Mouse (Mus musculus): ENCODE results near the gene Fam189b.
"Not testable (repeated sequence)": the region's sequence is repeated elsewhere in the genome, so short reads cannot be mapped to it uniquely, and the experiment has no call there.

Gene Fam189b

GRCm38 (mm10) chr3:89183058-89183958 lies at the start of gene Fam189b:
TSS of gene Fam189b (plus strand) at chr3:89183143.
- in situ Hi-C loops (cut with MboI; ENCODE audit: low sequenced_read_pairs): no loop called here

GRCm38 (mm10) chr3:89133752-89134151 lies 49.2 kb upstream of the Fam189b start:
- in situ Hi-C loops (cut with MboI; ENCODE audit: low sequenced_read_pairs): no loop called here

- in situ Hi-C loops (cut with MboI; ENCODE audit: low sequenced_read_pairs): no loop called here
Measured at GRCm38 (mm10) chr3:89135958-89136357, 47.0 kb upstream of the Fam189b start, which contains the start of gene Pklr. TSS of gene Pklr (plus strand) at chr3:89136142.

DNA sequence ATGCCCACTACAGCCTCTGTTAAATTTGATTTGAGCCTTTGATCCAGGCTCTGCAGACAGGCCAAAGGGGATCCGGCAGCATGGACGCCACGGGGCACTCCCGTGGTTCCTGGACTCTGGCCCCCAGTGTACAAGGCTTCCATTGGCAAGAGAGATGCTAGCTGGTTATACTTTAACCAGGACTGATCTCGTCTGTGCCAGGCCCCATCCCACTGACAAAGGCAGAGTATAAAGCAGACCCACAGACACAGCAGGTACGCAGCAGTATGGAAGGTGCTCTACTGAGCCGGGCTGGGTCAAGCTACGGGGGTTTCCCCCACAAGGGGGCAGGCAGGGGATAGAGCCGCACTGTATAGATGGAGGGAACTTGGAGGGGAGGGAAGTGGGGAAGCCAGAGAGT lies 46.6 kb upstream of the Fam189b start:
- in situ Hi-C loops (cut with MboI; ENCODE audit: low sequenced_read_pairs): no loop called here

GRCm38 (mm10) chr3:89144821-89145220 lies 38.1 kb upstream of the Fam189b start:
- in situ Hi-C loops (cut with MboI; ENCODE audit: low sequenced_read_pairs): no loop called here

GRCm38 (mm10) chr3:89145566-89145965 lies 37.4 kb upstream of the Fam189b start:
- in situ Hi-C loops (cut with MboI; ENCODE audit: low sequenced_read_pairs): no loop called here

DNA sequence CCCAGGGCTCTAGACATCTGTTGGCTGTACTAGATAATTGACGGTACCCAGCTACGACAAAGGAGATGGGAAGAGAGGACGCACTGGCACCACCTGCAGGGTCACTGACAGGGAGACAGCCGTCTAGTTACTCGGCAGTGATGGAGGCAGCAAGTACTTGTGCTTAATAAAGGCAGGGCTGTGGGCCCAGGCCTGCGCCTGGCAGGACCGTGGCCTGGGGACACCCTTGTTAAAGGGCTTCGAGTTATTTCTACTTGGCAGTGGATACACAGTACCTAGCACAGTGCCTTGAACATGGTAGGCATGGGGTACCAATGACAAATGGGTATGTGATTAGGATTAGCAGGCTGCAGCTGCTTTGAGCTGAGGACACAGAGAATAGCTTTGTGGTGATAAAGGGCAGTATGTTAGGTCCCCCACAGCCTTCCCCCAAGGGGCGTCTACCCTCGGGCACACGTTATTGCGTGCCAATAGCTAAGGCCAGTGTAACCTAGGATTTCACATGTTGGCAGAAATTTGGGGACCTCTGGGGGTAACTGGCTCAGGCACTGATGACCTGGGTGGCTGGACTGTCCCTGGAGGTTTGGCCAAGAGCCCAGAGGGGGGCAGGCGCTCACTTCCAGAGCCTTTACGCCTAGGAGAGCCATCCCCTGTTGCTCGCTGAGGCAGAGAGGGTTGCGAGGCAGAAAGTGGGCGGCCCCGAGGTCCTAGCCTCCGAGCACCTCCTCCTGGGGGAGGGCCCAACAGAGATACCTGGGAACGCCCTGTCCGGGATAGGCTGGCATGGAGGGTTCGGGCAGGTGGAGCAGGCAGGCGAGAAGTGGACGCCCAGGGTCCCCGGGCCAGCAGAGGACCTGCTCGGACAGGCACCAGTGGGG lies 35.6 kb upstream of the Fam189b start:
- in situ Hi-C loops (cut with MboI; ENCODE audit: low sequenced_read_pairs): no loop called here

GRCm38 (mm10) chr3:89147979-89148311 lies 35.0 kb upstream of the Fam189b start:
- in situ Hi-C loops (cut with MboI; ENCODE audit: low sequenced_read_pairs): no loop called here

- in situ Hi-C loops (cut with MboI; ENCODE audit: low sequenced_read_pairs): no loop called here
Measured at GRCm38 (mm10) chr3:89148567-89148966, 34.4 kb upstream of the Fam189b start.

DNA sequence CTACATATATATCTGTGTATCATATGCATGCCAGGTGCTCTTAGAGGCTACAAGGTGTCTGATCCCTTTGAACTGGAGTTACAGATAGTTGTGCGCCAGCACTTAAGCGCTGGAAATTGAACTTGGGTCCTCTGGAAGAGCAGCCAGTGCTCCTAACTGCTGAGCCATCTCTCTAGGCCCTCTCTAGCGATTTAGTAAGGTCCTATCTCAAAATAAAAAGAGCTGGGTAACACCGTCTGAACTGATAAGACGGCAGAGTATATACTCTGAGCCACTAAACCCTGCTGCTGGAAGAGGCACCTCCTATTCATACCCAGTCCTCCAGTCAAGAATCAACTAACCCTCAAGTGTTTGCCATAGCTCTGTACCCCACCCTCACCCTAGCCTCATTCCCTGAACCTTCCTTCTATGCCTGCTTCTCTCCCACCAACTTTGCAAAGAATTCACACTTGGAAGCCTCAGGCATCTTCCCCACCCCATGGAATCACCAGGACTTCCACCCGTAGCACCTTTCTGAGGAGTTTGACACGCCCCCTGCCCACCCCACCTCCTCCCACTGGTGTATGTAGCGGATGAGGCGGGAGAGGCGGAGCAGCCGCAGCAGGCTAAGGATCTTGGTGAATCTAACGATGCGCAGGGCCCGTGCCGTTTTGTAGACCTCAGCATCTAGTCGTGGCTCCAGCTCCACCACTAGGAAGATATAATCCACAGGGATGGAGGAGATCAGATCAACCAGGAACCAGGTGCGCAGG lies 30.7 kb upstream of the Fam189b start:
- in situ Hi-C loops (cut with MboI; ENCODE audit: low sequenced_read_pairs): no loop called here

- in situ Hi-C loops (cut with MboI; ENCODE audit: low sequenced_read_pairs): no loop called here
Measured at GRCm38 (mm10) chr3:89156951-89157350, 26.0 kb upstream of the Fam189b start.

- in situ Hi-C loops (cut with MboI; ENCODE audit: low sequenced_read_pairs): no loop called here
Measured at GRCm38 (mm10) chr3:89158651-89159050, 24.3 kb upstream of the Fam189b start.

DNA sequence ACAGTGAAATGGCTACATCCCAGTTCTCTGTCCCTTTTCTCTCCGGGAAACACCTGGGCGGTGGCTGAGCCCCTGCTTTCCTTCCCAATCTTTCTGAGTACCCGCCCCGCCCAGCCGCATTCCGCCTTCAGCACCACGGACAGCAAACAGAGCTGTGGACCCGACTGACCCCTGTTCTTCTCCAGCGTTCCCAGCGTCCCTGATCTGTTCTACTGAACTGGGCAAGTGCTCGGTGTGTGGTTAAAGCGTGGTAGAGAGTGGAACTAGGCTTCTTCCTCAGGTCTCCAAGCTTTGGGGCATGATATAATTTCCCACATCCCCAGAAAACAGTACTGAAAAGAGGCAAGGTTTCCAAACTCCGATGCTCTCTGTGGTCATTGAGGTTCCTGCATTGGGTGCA lies 23.7 kb upstream of the Fam189b start:
- in situ Hi-C loops (cut with MboI; ENCODE audit: low sequenced_read_pairs): no loop called here

DNA sequence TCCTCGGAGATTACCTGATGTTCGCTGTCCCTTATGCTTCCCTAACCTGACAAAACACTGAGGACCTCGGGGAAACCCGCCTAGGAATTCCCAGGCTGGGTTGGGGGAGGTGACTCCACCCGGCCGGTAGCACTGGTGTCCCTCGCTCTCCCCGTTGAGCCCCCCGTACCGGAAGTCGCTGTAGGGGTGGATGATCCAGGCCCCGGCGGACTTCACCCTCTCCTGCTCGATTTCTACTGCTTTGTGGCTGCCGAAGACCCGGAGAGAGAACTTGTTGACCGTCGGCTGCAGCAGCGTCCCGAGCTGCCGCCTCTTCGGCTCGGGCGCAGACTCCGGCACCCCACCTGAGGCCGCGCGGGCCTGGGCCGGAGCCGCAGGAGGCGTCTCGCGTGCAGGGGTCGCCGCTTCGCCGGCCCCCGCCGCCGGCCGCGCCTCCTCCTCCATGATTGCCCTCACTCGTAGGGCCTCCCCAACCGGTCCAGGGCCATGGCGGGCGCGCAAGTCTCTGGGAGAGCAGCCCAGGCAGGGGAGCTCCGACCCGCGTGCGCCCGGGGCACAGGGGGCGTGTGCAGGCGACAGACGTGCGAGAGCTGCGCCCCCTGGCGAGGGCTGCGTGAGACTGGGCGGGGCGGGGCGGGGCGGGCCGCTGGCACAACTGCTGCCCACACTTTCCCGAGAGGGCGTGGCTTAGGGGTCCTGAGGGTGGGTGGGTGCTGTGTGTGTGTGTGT lies 23.2 kb upstream of the Fam189b start, which contains the start of gene Hcn3:
Gene Hcn3, minus strand, starts transcription at position 581 of the 729 bp plus-strand sequence.
- in situ Hi-C loops (cut with MboI; ENCODE audit: low sequenced_read_pairs): no loop called here

DNA sequence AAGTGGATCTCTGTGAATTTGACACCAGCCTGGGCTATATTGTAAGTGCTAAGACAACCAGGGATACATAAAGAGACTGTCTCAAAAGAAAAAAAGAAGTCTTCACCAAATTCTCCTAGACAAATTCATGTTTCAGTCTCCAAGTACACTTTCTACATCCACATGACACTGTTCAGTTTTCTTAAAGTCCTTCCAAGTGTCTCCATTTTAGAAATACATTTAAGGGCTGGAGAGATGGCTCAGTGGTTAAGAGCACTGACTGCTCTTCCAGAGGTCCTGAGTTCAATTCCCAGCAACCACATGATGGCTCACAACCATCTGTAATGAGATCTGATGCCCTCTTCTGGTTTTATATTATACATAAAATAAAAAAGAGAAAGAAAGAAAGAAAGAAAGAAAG lies 21.7 kb upstream of the Fam189b start:
- in situ Hi-C loops (cut with MboI; ENCODE audit: low sequenced_read_pairs): not testable (repeated sequence)

DNA sequence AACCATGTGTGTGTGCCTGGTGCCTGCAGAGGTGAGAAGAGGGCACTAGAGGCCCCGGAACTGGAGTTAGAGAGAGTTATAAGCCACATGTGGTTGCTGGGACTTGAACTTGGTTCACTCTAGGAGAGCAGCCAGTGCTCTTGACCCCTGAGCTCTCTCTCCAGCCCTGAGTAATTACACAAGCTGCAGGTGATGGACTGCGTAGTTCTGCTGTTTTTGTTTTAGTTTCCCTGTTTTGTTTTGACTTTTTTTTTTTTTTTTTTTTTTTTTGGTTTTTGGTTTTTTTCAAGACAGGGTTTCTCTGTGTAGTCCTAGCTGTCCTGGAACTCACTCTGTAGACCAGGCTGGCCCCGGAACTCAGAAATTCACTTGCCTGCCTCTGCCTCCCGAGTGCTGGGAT lies 21.2 kb upstream of the Fam189b start:
- in situ Hi-C loops (cut with MboI; ENCODE audit: low sequenced_read_pairs): no loop called here

DNA sequence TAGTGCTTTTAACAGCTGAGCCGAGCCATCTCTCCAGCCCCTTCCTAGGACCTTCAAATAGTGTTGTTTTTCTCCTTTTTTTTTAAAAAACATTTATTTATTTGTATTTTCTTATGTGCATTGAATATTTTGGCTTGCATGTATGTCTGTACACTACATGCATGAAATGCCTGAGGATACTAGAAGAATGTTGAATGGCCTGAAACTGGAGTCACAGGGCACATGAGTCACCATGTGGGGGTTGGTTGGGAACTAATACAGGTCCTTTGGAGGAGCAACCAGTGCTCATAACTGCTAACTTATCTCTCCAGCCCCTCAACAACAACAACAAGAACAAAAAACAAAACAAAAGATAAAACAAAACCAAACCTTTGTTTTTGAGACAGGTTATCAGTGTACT lies 19.8 kb upstream of the Fam189b start:
- in situ Hi-C loops (cut with MboI; ENCODE audit: low sequenced_read_pairs): no loop called here

- in situ Hi-C loops (cut with MboI; ENCODE audit: low sequenced_read_pairs): no loop called here
Measured at GRCm38 (mm10) chr3:89163643-89164245, 19.2 kb upstream of the Fam189b start.

DNA sequence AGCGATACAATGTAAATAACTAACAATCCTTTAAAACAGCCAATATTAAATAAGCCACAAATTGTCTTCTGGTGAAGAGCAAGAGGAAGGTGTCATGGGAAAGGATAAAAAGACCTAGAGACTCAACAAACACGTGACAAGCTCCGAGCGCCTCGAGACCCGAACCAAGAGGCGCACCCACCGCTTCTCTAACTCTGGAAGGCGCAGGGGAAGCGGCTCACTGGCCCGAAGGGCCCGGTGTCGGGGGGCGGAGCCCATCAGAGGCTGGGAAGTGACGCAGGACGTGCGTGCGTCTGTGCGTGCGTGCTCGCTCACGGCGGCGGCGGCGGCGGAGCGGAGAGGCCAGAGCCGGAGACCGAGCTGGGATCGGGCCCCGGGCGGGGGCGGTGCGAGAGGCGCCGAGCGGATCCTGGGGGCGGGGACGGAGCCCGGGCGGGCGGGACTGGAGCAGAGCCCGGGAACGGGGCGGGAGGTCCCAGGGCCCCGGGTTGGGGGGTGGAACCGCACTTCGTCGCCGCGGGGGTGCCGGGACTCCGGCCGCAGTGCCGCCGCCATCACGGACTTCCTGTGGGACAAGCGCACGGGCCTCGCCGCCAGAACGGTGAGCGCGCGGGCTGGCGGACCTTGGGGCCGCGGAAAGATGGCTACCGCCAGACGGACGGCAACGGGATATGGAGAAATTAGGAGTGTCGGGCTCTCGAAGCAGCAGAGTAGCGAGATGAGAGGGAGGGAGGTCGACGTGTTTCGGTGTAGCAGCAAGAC lies 18.3 kb upstream of the Fam189b start, which contains the start of gene Clk2:
Gene Clk2, plus strand, starts transcription at position 290 of the 762 bp plus-strand sequence.
- in situ Hi-C loops (cut with MboI; ENCODE audit: low sequenced_read_pairs): no loop called here
